Mouse (Mus musculus): ENCODE measurements around the gene Ckm. TPM values are rescaled to one million over a fixed set of nuclear protein-coding genes. Genes with fewer than 3 reads are reported as not detected.

Gene Ckm
- polyA plus RNA-seq, 1 experiment, result 1,561 TPM

- no peak for TF ChIP-seq E2F4 (IDR thresholded peaks at IDR 0.05; ENCODE audit: insufficient read depth)
- peak; percentile 65 for TF ChIP-seq POLR2AphosphoS2 (IDR thresholded peaks at IDR 0.05; ENCODE audit: insufficient read length, low read depth)
- no peak for TF ChIP-seq SRF (IDR thresholded peaks at IDR 0.05; ENCODE audit: control insufficient read depth, insufficient read length, low read depth)
- TF ChIP-seq MYOD1 (IDR thresholded peaks at IDR 0.05; ENCODE audit: control insufficient read depth in 1 of 3, insufficient read length in 2 of 3, low read depth in 2 of 3), result peak in 1 of 3 experiments; percentile 5
- TF ChIP-seq USF1 (IDR thresholded peaks at IDR 0.05; ENCODE audit: low read depth), result no peak
- no peak for TF ChIP-seq MAX (IDR thresholded peaks at IDR 0.05; ENCODE audit: low read depth)
- no peak overlapping the region for H3K4me3 ChIP-seq
- H3K4me2 ChIP-seq (ENCODE audit: low read depth), result no peak overlapping the region
- H3K36me3 ChIP-seq (ENCODE audit: control insufficient read depth, insufficient read depth), result peaks cover 10% of the 10 kb centered on the region
- no peaks in the 10 kb centered on the region for H3K79me2 ChIP-seq (ENCODE audit: control insufficient read depth, insufficient read depth)
- no peaks in the 10 kb centered on the region for H3K27me3 ChIP-seq (ENCODE audit: control insufficient read depth, insufficient read depth, insufficient read length)
- H3ac ChIP-seq (ENCODE audit: control insufficient read depth, insufficient read length), result no peak overlapping the region
Observed at GRCm38 (mm10) chr7:19424051-19424450, 19.5 kb downstream of the Ckm start.

- H3K4me3 ChIP-seq, result no peak overlapping the region
Observed at GRCm38 (mm10) chr7:19426349-19426748, 21.8 kb downstream of the Ckm start.

GRCm38 (mm10) chr7:19426888-19427287 lies 22.3 kb downstream of the Ckm start:
- no peaks in the 10 kb centered on the region for H3K79me2 ChIP-seq (ENCODE audit: control insufficient read depth, insufficient read depth)
- peaks cover 13% of the 10 kb centered on the region for H3K36me3 ChIP-seq (ENCODE audit: control insufficient read depth, insufficient read depth)
- TF ChIP-seq USF1 (IDR thresholded peaks at IDR 0.05; ENCODE audit: low read depth) (no peak), REST (IDR thresholded peaks at IDR 0.05; ENCODE audit: insufficient read depth, insufficient read length) (no peak), TCF12 (IDR thresholded peaks at IDR 0.05; ENCODE audit: insufficient read depth, poor library complexity, severe bottlenecking) (no peak), E2F4 (IDR thresholded peaks at IDR 0.05; ENCODE audit: insufficient read depth) (no peak), MAX (IDR thresholded peaks at IDR 0.05; ENCODE audit: low read depth) (no peak), TCF3 (IDR thresholded peaks at IDR 0.05; ENCODE audit: insufficient read length, low read depth) (no peak), MYOG (IDR thresholded peaks at IDR 0.05; ENCODE audit: control insufficient read depth in 1 of 3, insufficient read depth in 1 of 3, insufficient read length in 2 of 3, low read depth in 2 of 3) (no peak), CEBPB (IDR thresholded peaks at IDR 0.05; ENCODE audit: insufficient read depth, poor library complexity, severe bottlenecking) (no peak), SRF (IDR thresholded peaks at IDR 0.05; ENCODE audit: control insufficient read depth, insufficient read length, low read depth) (no peak), POLR2AphosphoS2 (IDR thresholded peaks at IDR 0.05; ENCODE audit: insufficient read length, low read depth) (no peak), MYOD1 (IDR thresholded peaks at IDR 0.05; ENCODE audit: control insufficient read depth in 1 of 3, insufficient read length in 2 of 3, low read depth in 2 of 3) (no peak), POLR2A (IDR thresholded peaks at IDR 0.05; ENCODE audit: insufficient read length, low read depth) (no peak)
- H3K27me3 ChIP-seq (ENCODE audit: control insufficient read depth, insufficient read depth, insufficient read length), result no peaks in the 10 kb centered on the region
- no peak overlapping the region for H3ac ChIP-seq (ENCODE audit: control insufficient read depth, insufficient read length)
- no peak overlapping the region for H3K4me3 ChIP-seq
- no peak overlapping the region for H3K4me2 ChIP-seq (ENCODE audit: low read depth)

More at GRCm38 (mm10) chr7:19426349-19426748, 21.8 kb downstream of the Ckm start:
- no peak overlapping the region for H3K4me2 ChIP-seq (ENCODE audit: low read depth)
- H3K27me3 ChIP-seq (ENCODE audit: control insufficient read depth, insufficient read depth, insufficient read length), result no peaks in the 10 kb centered on the region
- no peaks in the 10 kb centered on the region for H3K79me2 ChIP-seq (ENCODE audit: control insufficient read depth, insufficient read depth)
- H3ac ChIP-seq (ENCODE audit: control insufficient read depth, insufficient read length), result no peak overlapping the region
- H3K36me3 ChIP-seq (ENCODE audit: control insufficient read depth, insufficient read depth), result peaks cover 10% of the 10 kb centered on the region
- no peak for TF ChIP-seq TCF12 (IDR thresholded peaks at IDR 0.05; ENCODE audit: insufficient read depth, poor library complexity, severe bottlenecking)

GRCm38 (mm10) chr7:19427999-19428650 lies 23.5 kb downstream of the Ckm start:
- H3K4me3 ChIP-seq, result no peak overlapping the region
- H3ac ChIP-seq (ENCODE audit: control insufficient read depth, insufficient read length), result no peak overlapping the region
- no peaks in the 10 kb centered on the region for H3K79me2 ChIP-seq (ENCODE audit: control insufficient read depth, insufficient read depth)
- no peaks in the 10 kb centered on the region for H3K27me3 ChIP-seq (ENCODE audit: control insufficient read depth, insufficient read depth, insufficient read length)
- TF ChIP-seq MYOG (IDR thresholded peaks at IDR 0.05; ENCODE audit: control insufficient read depth in 1 of 3, insufficient read depth in 1 of 3, insufficient read length in 2 of 3, low read depth in 2 of 3) (no peak), TCF3 (IDR thresholded peaks at IDR 0.05; ENCODE audit: insufficient read length, low read depth) (no peak), USF1 (IDR thresholded peaks at IDR 0.05; ENCODE audit: low read depth) (no peak), MYOD1 (IDR thresholded peaks at IDR 0.05; ENCODE audit: control insufficient read depth in 1 of 3, insufficient read length in 2 of 3, low read depth in 2 of 3) (no peak), REST (IDR thresholded peaks at IDR 0.05; ENCODE audit: insufficient read depth, insufficient read length) (no peak), POLR2A (IDR thresholded peaks at IDR 0.05; ENCODE audit: insufficient read length, low read depth) (no peak), E2F4 (IDR thresholded peaks at IDR 0.05; ENCODE audit: insufficient read depth) (no peak), POLR2AphosphoS2 (IDR thresholded peaks at IDR 0.05; ENCODE audit: insufficient read length, low read depth) (no peak), CEBPB (IDR thresholded peaks at IDR 0.05; ENCODE audit: insufficient read depth, poor library complexity, severe bottlenecking) (no peak), TCF12 (IDR thresholded peaks at IDR 0.05; ENCODE audit: insufficient read depth, poor library complexity, severe bottlenecking) (no peak), MAX (IDR thresholded peaks at IDR 0.05; ENCODE audit: low read depth) (no peak), SRF (IDR thresholded peaks at IDR 0.05; ENCODE audit: control insufficient read depth, insufficient read length, low read depth) (no peak)
- H3K4me2 ChIP-seq (ENCODE audit: low read depth), result no peak overlapping the region
- peaks cover 15% of the 10 kb centered on the region for H3K36me3 ChIP-seq (ENCODE audit: control insufficient read depth, insufficient read depth)

- TF ChIP-seq E2F4 (IDR thresholded peaks at IDR 0.05; ENCODE audit: insufficient read depth), result no peak
- TF ChIP-seq MAX (IDR thresholded peaks at IDR 0.05; ENCODE audit: low read depth), result no peak
- TF ChIP-seq POLR2AphosphoS2 (IDR thresholded peaks at IDR 0.05; ENCODE audit: insufficient read length, low read depth), result no peak
- no peak for TF ChIP-seq USF1 (IDR thresholded peaks at IDR 0.05; ENCODE audit: low read depth)
- TF ChIP-seq REST (IDR thresholded peaks at IDR 0.05; ENCODE audit: insufficient read depth, insufficient read length), result no peak
- no peak for TF ChIP-seq SRF (IDR thresholded peaks at IDR 0.05; ENCODE audit: control insufficient read depth, insufficient read length, low read depth)
- no peak for TF ChIP-seq POLR2A (IDR thresholded peaks at IDR 0.05; ENCODE audit: insufficient read length, low read depth)
- no peaks in the 10 kb centered on the region for H3K79me2 ChIP-seq (ENCODE audit: control insufficient read depth, insufficient read depth)
- H3K4me2 ChIP-seq (ENCODE audit: low read depth), result no peak overlapping the region
- no peak overlapping the region for H3ac ChIP-seq (ENCODE audit: control insufficient read depth, insufficient read length)
- H3K27me3 ChIP-seq (ENCODE audit: control insufficient read depth, insufficient read depth, insufficient read length), result no peaks in the 10 kb centered on the region
- H3K4me3 ChIP-seq, result no peak overlapping the region
- peaks cover 20% of the 10 kb centered on the region for H3K36me3 ChIP-seq (ENCODE audit: control insufficient read depth, insufficient read depth)
Observed at GRCm38 (mm10) chr7:19429726-19430125, 25.1 kb downstream of the Ckm start.

Data from myocyte (in vitro differentiated cells).